Mouse (Mus musculus) liver, adult 2 months (tissue): ENCODE results near the gene Cdhr3.

Source experiments
- CTCF ChIP-seq: fragments of 200-500 bp; IDR thresholded peaks from 2 replicates; pipeline ENCODE4 v1.5.1; 2011; ENCODE audit warnings: low read depth, low read length, control low read depth
- POLR2A ChIP-seq: fragments of 200-500 bp; IDR thresholded peaks from 2 replicates; pipeline ENCODE4 v1.6.1; 2011; ENCODE audit warnings: low read length, control low read depth; ENCODE audit not compliant: insufficient read depth; ENCODE audit errors: extremely low read depth

GRCm38 (mm10) chr12:33034343-33035088 is 58.2 kb downstream of the Cdhr3 start:
- TF ChIP-seq CTCF (no peak), POLR2A (no peak)
